Mouse (Mus musculus) ES-E14 (cell line): ENCODE results near the gene Fermt2. TPM values are rescaled to one million over a fixed set of nuclear protein-coding genes. Genes with fewer than 3 reads are reported as not detected.

Experiments
- DNase-seq: peaks from one replicate; pipeline ENCODE4 v3.0.0-alpha.2; 2013; ENCODE audit warnings: low read depth, low spot score
- H3K27ac ChIP-seq: 2 replicates; pipeline ENCODE4 v1.5.1; 2012; ENCODE audit warnings: low read depth, mild to moderate bottlenecking, low read length, moderate library complexity, mixed read lengths; ENCODE audit not compliant: poor library complexity, insufficient read depth, severe bottlenecking
- H3K36me3 ChIP-seq: 2 replicates; pipeline ENCODE4 v1.6.1; 2012; ENCODE audit warnings: mild to moderate bottlenecking, low read length, moderate library complexity, mixed read lengths; ENCODE audit not compliant: control insufficient read depth, poor library complexity, insufficient read depth, severe bottlenecking
- H3K4me1 ChIP-seq, 2 experiments: fragments of 150-350 bp in 1 of 2; sonication (generic) in 1 of 2; 2 replicates each; pipeline ENCODE4 v1.6.1; 2012; ENCODE audit warnings: low read length in 2 of 2, mild to moderate bottlenecking in 1 of 2, mixed read lengths in 1 of 2; ENCODE audit not compliant: control insufficient read depth in 2 of 2, insufficient read depth in 2 of 2, poor library complexity in 1 of 2
- H3K4me3 ChIP-seq, 2 experiments: fragments of 150-350 bp in 1 of 2; sonication (generic) in 1 of 2; 2 replicates each; pipeline ENCODE4 v1.5.1; 2012; ENCODE audit warnings: low read length in 2 of 2, low read depth in 1 of 2, mild to moderate bottlenecking in 1 of 2, mixed read lengths in 1 of 2; ENCODE audit not compliant: insufficient read depth in 1 of 2, poor library complexity in 1 of 2, severe bottlenecking in 1 of 2
- H3K9ac ChIP-seq: 2 replicates; pipeline ENCODE4 v1.6.1; 2012; ENCODE audit warnings: low read depth, mild to moderate bottlenecking, low read length, mixed read lengths; ENCODE audit not compliant: poor library complexity, insufficient read depth, severe bottlenecking
- H3K9me3 ChIP-seq: fragments of 150-350 bp; sonication (generic); 2 replicates; pipeline ENCODE4 v1.6.1; 2012; ENCODE audit warnings: low read depth, mild to moderate bottlenecking, low read length; ENCODE audit not compliant: control insufficient read depth, insufficient read depth
- CHD2 ChIP-seq: IDR thresholded peaks from 2 replicates; pipeline ENCODE4 v1.6.1; 2014; ENCODE audit warnings: mild to moderate bottlenecking, low read depth, low read length, inconsistent platforms
- HCFC1 ChIP-seq: IDR thresholded peaks from 2 replicates; pipeline ENCODE4 v1.6.1; 2012; ENCODE audit warnings: low read length, inconsistent platforms, borderline replicate concordance; ENCODE audit not compliant: insufficient read depth
- MAFK ChIP-seq: IDR thresholded peaks from 2 replicates; pipeline ENCODE4 v1.6.1; 2014; ENCODE audit warnings: mild to moderate bottlenecking, low read depth, low read length, inconsistent platforms; ENCODE audit not compliant: insufficient read depth
- ZC3H11A ChIP-seq: IDR thresholded peaks from 2 replicates; pipeline ENCODE4 v1.6.1; 2012; ENCODE audit warnings: low read depth, mild to moderate bottlenecking, inconsistent platforms, low read length, borderline replicate concordance
- ZNF384 ChIP-seq: IDR thresholded peaks from 2 replicates; pipeline ENCODE4 v1.6.1; 2012; ENCODE audit warnings: low read depth, low read length, inconsistent platforms
- in situ Hi-C, 2 experiments: fragments of 600-800 bp; cut with MboI; formaldehyde crosslinking; loops; one replicate each; pipeline ENCODE4 v1.15.1; 2025; ENCODE audit warnings: low sequenced_read_pairs in 2 of 2, inconsistent platforms in 1 of 2; ENCODE audit not compliant: unreplicated experiment in 2 of 2
- total RNA-seq: library from RNA; depleted of rRNA; stranded (reverse); fragments of 300-350 nt; gene quantifications from 2 replicates; pipeline ENCODE4 v1.2.3, GENCODE M21; 2012

Fermt2 gene
- total RNA-seq, 1 experiment: 47.0 TPM

- in situ Hi-C loops: no loop called here
- DNase-seq: no peak
- H3K9ac ChIP-seq: peak overlapping the region; percentile 25; the same call in 1 of the 2 replicates
- no peak overlapping the region for H3K4me3 ChIP-seq
- TF ChIP-seq ZC3H11A (no peak), ZNF384 (no peak), MAFK (no peak), CHD2 (no peak), HCFC1 (no peak)
- peak overlapping the region; percentile 91 for H3K27ac ChIP-seq
- peaks cover 24% of the 10 kb centered on the region for H3K36me3 ChIP-seq
- peaks cover 13 to 18% of the 10 kb centered on the region in 2 experiments for H3K4me1 ChIP-seq
- H3K9me3 ChIP-seq: no peaks in the 10 kb centered on the region
These were observed 66.9 kb downstream of the Fermt2 start for GRCm38 (mm10) chr14:45462875-45463475.

- in situ Hi-C loops: no loop called here
- Histone ChIP-seq H3K36me3 (peaks cover 20% of the 10 kb centered on the region), H3K27ac (no peak overlapping the region; the same call in 1 of the 2 replicates)
These were observed 67.5 kb downstream of the Fermt2 start for GRCm38 (mm10) chr14:45462374-45462773.

GRCm38 (mm10) chr14:45461945-45462344, 68.0 kb downstream of the Fermt2 start:
- DNase-seq: no peak
- H3K9ac ChIP-seq: no peak overlapping the region
- in situ Hi-C loops: no loop called here
- no peak overlapping the region for H3K27ac ChIP-seq
- peaks cover 15 to 17% of the 10 kb centered on the region in 2 experiments for H3K4me1 ChIP-seq
- no peaks in the 10 kb centered on the region for H3K9me3 ChIP-seq
- H3K4me3 ChIP-seq: no peak overlapping the region
- H3K36me3 ChIP-seq: peaks cover 17% of the 10 kb centered on the region
- TF ChIP-seq CHD2 (no peak), MAFK (no peak), ZC3H11A (no peak), HCFC1 (no peak), ZNF384 (no peak)

More at GRCm38 (mm10) chr14:45462374-45462773, 67.5 kb downstream of the Fermt2 start:
- no peaks in the 10 kb centered on the region for H3K9me3 ChIP-seq
- no peak for TF ChIP-seq ZNF384
- DNase-seq: peak; percentile 58
- H3K4me3 ChIP-seq: no peak overlapping the region
- H3K4me1 ChIP-seq: peaks cover 13 to 16% of the 10 kb centered on the region in 2 experiments
- H3K9ac ChIP-seq: no peak overlapping the region

GRCm38 (mm10) chr14:45460491-45460890, 69.4 kb downstream of the Fermt2 start:
- H3K27ac ChIP-seq: no peak overlapping the region
- TF ChIP-seq HCFC1: no peak
- no peak for TF ChIP-seq MAFK
- no peak for TF ChIP-seq CHD2
- no peak for TF ChIP-seq ZNF384
- TF ChIP-seq ZC3H11A: no peak
- in situ Hi-C loops: no loop called here

GRCm38 (mm10) chr14:45459877-45460276, 70.0 kb downstream of the Fermt2 start:
- H3K9me3 ChIP-seq: no peaks in the 10 kb centered on the region
- no peak overlapping the region for H3K4me3 ChIP-seq
- TF ChIP-seq MAFK: no peak
- no peak for TF ChIP-seq ZNF384
- no peak for TF ChIP-seq CHD2
- TF ChIP-seq HCFC1: no peak
- no peak for TF ChIP-seq ZC3H11A
- peaks cover 19 to 22% of the 10 kb centered on the region in 2 experiments for H3K4me1 ChIP-seq
- H3K36me3 ChIP-seq: peaks cover 15% of the 10 kb centered on the region
- in situ Hi-C loops: no loop called here
- no peak for DNase-seq
- H3K9ac ChIP-seq: no peak overlapping the region
- no peak overlapping the region for H3K27ac ChIP-seq

More at GRCm38 (mm10) chr14:45460491-45460890, 69.4 kb downstream of the Fermt2 start:
- DNase-seq: no peak
- no peaks in the 10 kb centered on the region for H3K9me3 ChIP-seq
- H3K4me3 ChIP-seq: no peak overlapping the region
- H3K9ac ChIP-seq: no peak overlapping the region
- peaks cover 19 to 20% of the 10 kb centered on the region in 2 experiments for H3K4me1 ChIP-seq
- peaks cover 15% of the 10 kb centered on the region for H3K36me3 ChIP-seq
